Mouse (Mus musculus): ENCODE measurements around the gene Vopp1. TPM values are rescaled to one million over a fixed set of nuclear protein-coding genes. Genes with fewer than 3 reads are reported as not detected.

Vopp1 gene
- polyA plus RNA-seq, 1 experiment from 2014 or later: 18.5 TPM

DNA sequence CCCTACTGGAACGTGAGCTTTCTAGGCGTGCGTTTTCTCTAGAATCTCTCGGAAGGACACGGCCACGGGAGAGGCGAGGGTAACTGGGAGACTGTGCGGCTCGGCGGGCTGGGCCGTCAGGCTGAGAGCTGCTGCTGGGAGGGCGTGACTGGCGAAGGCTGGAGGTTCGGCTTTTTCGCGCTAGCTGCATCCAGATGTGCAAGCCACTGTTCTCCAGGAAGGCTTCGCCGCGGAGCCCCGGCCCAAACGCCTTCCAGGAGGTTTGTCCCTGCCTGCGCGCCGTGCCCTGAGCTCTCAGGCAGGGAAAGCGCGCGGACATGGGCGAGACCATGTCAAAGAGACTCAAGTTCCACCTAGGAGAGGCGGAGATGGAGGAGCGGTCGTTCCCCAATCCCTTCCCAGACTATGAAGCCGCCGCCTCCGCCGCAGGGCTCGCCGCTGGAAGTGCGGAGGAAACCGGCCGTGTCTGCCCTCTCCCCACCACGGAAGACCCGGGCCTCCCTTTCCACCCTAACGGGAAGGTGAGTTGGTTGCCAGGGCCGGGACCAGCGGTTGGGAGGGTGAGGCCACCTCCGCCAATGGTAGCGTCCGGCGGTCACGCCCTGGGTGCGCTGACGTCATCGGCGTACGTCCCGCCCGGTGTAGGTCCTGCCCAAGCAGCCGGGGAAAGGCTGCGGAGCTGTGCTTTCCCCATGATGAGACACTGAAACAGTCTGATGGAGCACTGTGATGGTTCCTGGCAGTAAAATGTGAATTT, 122.0 kb downstream of the Vopp1 start:
- under 1% methylated on average over 59 of the region's 59 CpGs for WGBS (ENCODE audit: insufficient replicate concordance)
- Histone ChIP-seq H3K36me3 (ENCODE audit: control insufficient read depth, insufficient read depth, low read length) (no peaks in the 10 kb centered on the region), H3K9ac (ENCODE audit: low read depth, low read length) (peak overlapping the region; percentile 87), H3K27ac (ENCODE audit: low read depth, low read length) (peak overlapping the region; percentile 90), H3K4me3 (ENCODE audit: low read depth, low read length) (peak overlapping the region; percentile 63), H3K4me2 (peak overlapping the region; percentile 74), H3K9me3 (replicated peaks; ENCODE audit: control insufficient read depth, low read length) (no peaks in the 10 kb centered on the region), H3K27me3 (ENCODE audit: control insufficient read depth, insufficient read depth, low read length) (no peaks in the 10 kb centered on the region), H3K4me1 (ENCODE audit: control insufficient read depth, insufficient read depth, low read length) (peaks cover 3% of the 10 kb centered on the region; the same call in 1 of the 2 replicates)
- peak; percentile 100 for ATAC-seq (replicated peaks; ENCODE audit: insufficient number of reproducible peaks, low FRiP score, low TSS enrichment)

DNA sequence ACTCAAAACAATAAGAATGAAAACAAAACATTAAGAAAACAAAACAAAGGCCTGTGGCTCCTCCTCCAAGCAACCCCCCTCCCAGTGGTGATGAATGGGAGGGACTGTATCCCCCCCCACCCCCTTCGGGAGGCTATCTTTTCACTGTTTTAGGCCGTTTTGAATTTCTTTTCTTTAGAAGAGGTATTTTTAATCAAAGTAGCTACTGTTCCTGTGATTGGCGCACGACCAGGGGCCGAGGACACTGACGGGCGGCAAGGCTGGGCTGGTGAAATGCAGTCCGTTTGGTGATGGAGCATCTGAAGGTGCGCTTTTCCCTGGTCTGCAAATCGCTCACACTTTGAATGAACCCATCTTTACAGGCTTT, 122.6 kb downstream of the Vopp1 start, which contains the start of gene Lancl2:
Gene Lancl2 (plus strand): TSS at position 165 of the 367 bp plus-strand sequence.
- peak within 1 kb of the TSS; percentile 74 for H3K4me2 ChIP-seq
- H3K4me1 ChIP-seq (ENCODE audit: control insufficient read depth, insufficient read depth, low read length): peaks cover 3% of the 10 kb centered on the region; the same call in 1 of the 2 replicates
- peak; percentile 6; the same call in 1 of the 2 replicates for ATAC-seq (replicated peaks; ENCODE audit: insufficient number of reproducible peaks, low FRiP score, low TSS enrichment)
- H3K9ac ChIP-seq (ENCODE audit: low read depth, low read length): peak within 1 kb of the TSS; percentile 87
- H3K9me3 ChIP-seq (replicated peaks; ENCODE audit: control insufficient read depth, low read length): no peaks in the 10 kb centered on the region
- H3K27ac ChIP-seq (ENCODE audit: low read depth, low read length): peak within 1 kb of the TSS; percentile 90
- H3K27me3 ChIP-seq (ENCODE audit: control insufficient read depth, insufficient read depth, low read length): no peaks in the 10 kb centered on the region
- no peaks in the 10 kb centered on the region for H3K36me3 ChIP-seq (ENCODE audit: control insufficient read depth, insufficient read depth, low read length)
- WGBS (ENCODE audit: insufficient replicate concordance): under 1% methylated on average over 10 of the region's 10 CpGs
- peak within 1 kb of the TSS; percentile 63 for H3K4me3 ChIP-seq (ENCODE audit: low read depth, low read length)

DNA sequence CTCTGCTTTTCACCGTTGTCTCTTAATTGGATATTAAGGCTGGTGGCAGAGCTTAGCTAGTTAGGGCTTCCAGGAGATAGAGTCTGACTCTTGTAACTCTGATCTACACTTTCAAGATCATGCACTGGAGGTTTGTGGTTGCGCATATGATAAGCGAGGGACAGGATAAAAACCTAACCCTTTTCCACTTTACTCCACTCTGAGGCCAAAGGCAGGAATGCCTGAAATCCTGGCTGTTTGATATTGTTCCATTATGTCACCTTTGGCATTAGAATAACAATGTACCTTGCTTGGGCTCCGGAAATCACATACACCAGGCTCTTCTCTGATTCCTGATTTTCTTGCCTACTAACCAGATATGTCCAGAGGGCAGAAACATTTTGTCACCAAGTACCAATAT, 123.3 kb downstream of the Vopp1 start:
- Histone ChIP-seq H3K9me3 (replicated peaks; ENCODE audit: control insufficient read depth, low read length) (no peaks in the 10 kb centered on the region), H3K27me3 (ENCODE audit: control insufficient read depth, insufficient read depth, low read length) (no peaks in the 10 kb centered on the region), H3K9ac (ENCODE audit: low read depth, low read length) (no peak overlapping the region), H3K4me1 (ENCODE audit: control insufficient read depth, insufficient read depth, low read length) (peaks cover 3% of the 10 kb centered on the region; the same call in 1 of the 2 replicates), H3K4me3 (ENCODE audit: low read depth, low read length) (no peak overlapping the region), H3K4me2 (0 out of 2 replicates have a peak overlapping the region, but pooled peaks have one; percentile 74), H3K36me3 (ENCODE audit: control insufficient read depth, insufficient read depth, low read length) (no peaks in the 10 kb centered on the region), H3K27ac (ENCODE audit: low read depth, low read length) (no peak overlapping the region)
- ATAC-seq (replicated peaks; ENCODE audit: insufficient number of reproducible peaks, low FRiP score, low TSS enrichment): no peak
- WGBS (ENCODE audit: insufficient replicate concordance): 68% methylated on average over 4 of the region's 4 CpGs

DNA sequence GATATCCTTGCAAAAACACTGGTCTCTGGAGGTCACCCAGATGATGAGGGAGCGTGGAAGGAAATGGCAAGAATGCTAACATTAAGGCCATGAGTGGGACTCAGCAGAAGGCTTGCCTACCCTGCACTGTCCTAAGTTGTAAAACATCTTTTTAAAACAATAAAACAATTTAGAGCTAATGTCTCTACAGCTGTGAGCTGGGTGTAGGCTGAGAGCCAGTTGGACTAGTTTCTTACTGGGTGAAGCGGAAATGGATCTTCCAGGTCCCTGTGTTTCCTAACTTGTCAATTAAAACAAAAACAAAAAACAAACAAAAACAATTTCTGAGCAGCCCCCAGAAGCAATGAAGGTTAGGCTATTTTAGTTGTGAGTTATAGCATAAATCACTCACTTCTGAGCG, 131.8 kb downstream of the Vopp1 start:
- no peak overlapping the region for H3K27ac ChIP-seq (ENCODE audit: low read depth, low read length)
- H3K9ac ChIP-seq (ENCODE audit: low read depth, low read length): no peak overlapping the region
- peaks cover 8% of the 10 kb centered on the region; the same call in 1 of the 2 replicates for H3K36me3 ChIP-seq (ENCODE audit: control insufficient read depth, insufficient read depth, low read length)
- H3K27me3 ChIP-seq (ENCODE audit: control insufficient read depth, insufficient read depth, low read length): no peaks in the 10 kb centered on the region
- no peaks in the 10 kb centered on the region for H3K9me3 ChIP-seq (replicated peaks; ENCODE audit: control insufficient read depth, low read length)
- ATAC-seq (replicated peaks; ENCODE audit: insufficient number of reproducible peaks, low FRiP score, low TSS enrichment): no peak
- peaks cover 6% of the 10 kb centered on the region; the same call in 1 of the 2 replicates for H3K4me1 ChIP-seq (ENCODE audit: control insufficient read depth, insufficient read depth, low read length)
- no peak overlapping the region for H3K4me2 ChIP-seq
- WGBS (ENCODE audit: insufficient replicate concordance): 85% methylated on average over 3 of the region's 3 CpGs
- H3K4me3 ChIP-seq (ENCODE audit: low read depth, low read length): no peak overlapping the region

DNA sequence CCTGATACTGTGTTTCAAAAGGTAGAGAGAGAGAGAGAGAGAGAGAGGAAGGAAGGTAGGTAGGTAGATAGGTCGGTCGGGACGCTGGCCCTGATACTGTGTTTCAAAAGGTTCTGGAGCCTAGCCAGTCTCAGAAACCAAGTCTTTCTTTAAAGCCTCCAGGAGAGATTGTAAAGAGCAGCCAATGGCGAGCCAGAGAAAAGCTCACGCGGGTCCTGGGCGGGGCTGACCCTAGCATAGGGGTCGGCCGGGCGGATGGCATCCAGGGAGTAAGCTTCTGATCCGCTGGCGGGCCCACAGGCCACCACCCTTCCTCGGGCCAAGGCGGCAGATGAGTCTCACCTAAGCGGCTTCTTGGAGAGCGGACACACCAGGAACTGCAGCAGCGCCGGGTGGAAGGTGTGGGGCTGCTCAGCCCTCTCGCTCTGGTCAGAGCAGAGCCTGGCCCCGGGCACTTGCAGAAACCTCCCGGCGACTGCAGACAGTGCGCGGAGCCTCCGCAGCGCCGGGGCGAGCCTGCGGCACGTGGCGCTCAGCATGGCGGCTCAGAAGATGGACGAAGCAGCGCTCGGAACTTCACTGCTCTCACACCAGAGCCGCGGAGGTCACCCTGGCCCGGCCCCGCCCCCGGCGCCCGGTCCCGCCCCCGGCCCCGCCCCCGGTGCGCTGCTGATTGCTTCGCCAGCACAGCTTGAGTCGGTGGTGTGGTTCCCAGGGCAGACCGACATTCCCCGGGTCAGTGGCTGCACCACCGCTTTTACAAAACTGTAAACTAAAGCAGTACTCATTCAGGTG, 133.3 kb downstream of the Vopp1 start, which contains the start of gene Pyurf:
Gene Pyurf (minus strand): TSS at position 612 of the 795 bp plus-strand sequence.
- peaks cover 6% of the 10 kb centered on the region; the same call in 1 of the 2 replicates for H3K4me1 ChIP-seq (ENCODE audit: control insufficient read depth, insufficient read depth, low read length)
- no peaks in the 10 kb centered on the region for H3K27me3 ChIP-seq (ENCODE audit: control insufficient read depth, insufficient read depth, low read length)
- H3K9me3 ChIP-seq (replicated peaks; ENCODE audit: control insufficient read depth, low read length): no peaks in the 10 kb centered on the region
- peak within 1 kb of the TSS; percentile 76 for H3K4me2 ChIP-seq
- WGBS (ENCODE audit: insufficient replicate concordance): under 1% methylated on average over 52 of the region's 52 CpGs
- peak within 1 kb of the TSS; percentile 87 for H3K9ac ChIP-seq (ENCODE audit: low read depth, low read length)
- peak within 1 kb of the TSS; percentile 78 for H3K4me3 ChIP-seq (ENCODE audit: low read depth, low read length)
- H3K36me3 ChIP-seq (ENCODE audit: control insufficient read depth, insufficient read depth, low read length): peaks cover 15% of the 10 kb centered on the region
- H3K27ac ChIP-seq (ENCODE audit: low read depth, low read length): peak within 1 kb of the TSS; percentile 95
- peak; percentile 99 for ATAC-seq (replicated peaks; ENCODE audit: insufficient number of reproducible peaks, low FRiP score, low TSS enrichment)

DNA sequence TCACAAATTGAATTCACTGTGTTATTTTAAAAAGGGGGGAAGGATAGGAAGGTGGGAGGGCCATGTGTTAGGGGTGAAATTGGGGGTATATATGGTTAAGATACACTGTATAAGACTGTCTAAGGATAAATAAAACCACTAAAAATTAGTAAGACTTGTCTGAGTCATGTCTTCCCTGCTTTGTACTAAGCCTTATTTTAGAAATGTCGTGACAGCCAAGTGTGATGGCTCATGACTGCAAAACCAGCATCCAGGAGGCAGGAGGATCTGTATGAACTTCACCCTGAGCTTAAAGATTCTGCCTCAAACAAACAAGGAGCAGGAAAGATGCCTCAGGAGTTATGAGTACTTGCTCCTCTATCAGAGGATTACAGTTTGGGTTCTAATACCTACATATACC, 140.8 kb downstream of the Vopp1 start:
- H3K27ac ChIP-seq (ENCODE audit: low read depth, low read length): no peak overlapping the region
- H3K4me1 ChIP-seq (ENCODE audit: control insufficient read depth, insufficient read depth, low read length): no peaks in the 10 kb centered on the region
- H3K4me3 ChIP-seq (ENCODE audit: low read depth, low read length): no peak overlapping the region
- no peaks in the 10 kb centered on the region for H3K9me3 ChIP-seq (replicated peaks; ENCODE audit: control insufficient read depth, low read length)
- peaks cover 15% of the 10 kb centered on the region for H3K36me3 ChIP-seq (ENCODE audit: control insufficient read depth, insufficient read depth, low read length)
- 89% methylated on average over 1 of the region's 1 CpGs for WGBS (ENCODE audit: insufficient replicate concordance)
- H3K4me2 ChIP-seq: no peak overlapping the region
- no peak overlapping the region for H3K9ac ChIP-seq (ENCODE audit: low read depth, low read length)
- H3K27me3 ChIP-seq (ENCODE audit: control insufficient read depth, insufficient read depth, low read length): no peaks in the 10 kb centered on the region
- ATAC-seq (replicated peaks; ENCODE audit: insufficient number of reproducible peaks, low FRiP score, low TSS enrichment): no peak

Other genes starting within 250 kb of the Vopp1 start
- gene Herc6, start 244.2 kb downstream of the Vopp1 start, polyA plus RNA-seq (2014; fragmentation: Nextera tagmentation; extraction: Ambion mirVana): 4.7 and 6.7 TPM in 2 replicates
- gene Pyurf, start 133.1 kb downstream of the Vopp1 start, polyA plus RNA-seq (2014; fragmentation: Nextera tagmentation; extraction: Ambion mirVana): 27.3 and 29.8 TPM in 2 replicates
- 21.2 TPM in 2 replicates for gene Lancl2, start 122.6 kb downstream of the Vopp1 start, polyA plus RNA-seq (2014; fragmentation: Nextera tagmentation; extraction: Ambion mirVana)
- not detected in 2 replicates for gene Vmn1r21, start 25.2 kb upstream of the Vopp1 start, polyA plus RNA-seq (2014; fragmentation: Nextera tagmentation; extraction: Ambion mirVana)
- not detected in 2 replicates for gene Vmn1r22, start 82.9 kb upstream of the Vopp1 start, polyA plus RNA-seq (2014; fragmentation: Nextera tagmentation; extraction: Ambion mirVana)
- gene Vmn1r23, start 101.7 kb upstream of the Vopp1 start, polyA plus RNA-seq (2014; fragmentation: Nextera tagmentation; extraction: Ambion mirVana): not detected in 2 replicates
- not detected in 2 replicates for gene Vmn1r24, start 136.3 kb upstream of the Vopp1 start, polyA plus RNA-seq (2014; fragmentation: Nextera tagmentation; extraction: Ambion mirVana)
- gene Vmn1r25, start 155.7 kb upstream of the Vopp1 start, polyA plus RNA-seq (2014; fragmentation: Nextera tagmentation; extraction: Ambion mirVana): not detected in 2 replicates
- gene Vmn1r26, start 190.0 kb upstream of the Vopp1 start, polyA plus RNA-seq (2014; fragmentation: Nextera tagmentation; extraction: Ambion mirVana): not detected in 2 replicates